Mouse (Mus musculus) neural tube, embryonic 14.5 days (tissue): ENCODE measurements at regions not wholly inside any gene's neighbourhood (a gene's known extent, or its start where the extent isn't known, plus 50 kb on each side); places are given as distances from the start of the nearest gene placed in this dataset.

ENCODE experiments used
- ATAC-seq: fragments of 200-750 bp; cut with Nextera tagmentation; 2 replicates; pipeline ENCODE4 v1.8.0; 2017; ENCODE audit warnings: low read depth, mild to moderate bottlenecking, moderate TSS enrichment, moderate library complexity
- H3K27ac ChIP-seq: fragments of 300-500 bp; sonication (generic); 2 replicates; pipeline ENCODE4 v1.5.1; 2014; ENCODE audit warnings: low read depth, mild to moderate bottlenecking, control low read depth, low read length, moderate library complexity, mixed read lengths
- H3K27me3 ChIP-seq: fragments of 300-500 bp; sonication (generic); 2 replicates; pipeline ENCODE4 v1.6.1; 2014; ENCODE audit warnings: low read length; ENCODE audit not compliant: control insufficient read depth, insufficient read depth
- H3K36me3 ChIP-seq: fragments of 300-500 bp; sonication (generic); 2 replicates; pipeline ENCODE4 v1.6.1; 2014; ENCODE audit warnings: low read length, mixed read lengths; ENCODE audit not compliant: control insufficient read depth, insufficient read depth
- H3K4me1 ChIP-seq: fragments of 300-500 bp; sonication (generic); 2 replicates; pipeline ENCODE4 v1.6.1; 2014; ENCODE audit warnings: low read length; ENCODE audit not compliant: control insufficient read depth, insufficient read depth
- H3K4me2 ChIP-seq: fragments of 300-500 bp; sonication (generic); 2 replicates; pipeline ENCODE4 v1.6.1; 2014; ENCODE audit warnings: mild to moderate bottlenecking, low read depth, low read length, control low read depth
- H3K4me3 ChIP-seq: fragments of 300-500 bp; sonication (generic); 2 replicates; pipeline ENCODE4 v1.5.1; 2014; ENCODE audit warnings: low read depth, low read length, control low read depth, mixed read lengths
- H3K9ac ChIP-seq: fragments of 300-500 bp; sonication (generic); replicated peaks from 2 replicates; pipeline ENCODE4 v1.6.1; 2014; ENCODE audit warnings: low read depth, mild to moderate bottlenecking, control low read depth, low read length, mixed read lengths
- H3K9me3 ChIP-seq: fragments of 300-500 bp; sonication (generic); 2 replicates; pipeline ENCODE4 v1.6.1; 2016; ENCODE audit warnings: low read length; ENCODE audit not compliant: control insufficient read depth
- WGBS: fragments of 180-500 bp; shearing (Covaris S2); extraction: QIAGEN DNeasy Blood & Tissue Kit; methylation state at CpG from one replicate; pipeline ENCODE4 v1.1.7; 2014; 5-methylcytosine and 5-hydroxymethylcytosine counted together

- Histone ChIP-seq H3K27me3 (no peaks in the 10 kb centered on the region), H3K27ac (no peak overlapping the region), H3K9me3 (no peaks in the 10 kb centered on the region), H3K4me3 (no peak overlapping the region), H3K4me1 (no peaks in the 10 kb centered on the region), H3K36me3 (no peaks in the 10 kb centered on the region), H3K9ac (no peak overlapping the region), H3K4me2 (no peak overlapping the region)
- WGBS: 60% methylated on average over 15 of the region's 15 CpGs
- no peak for ATAC-seq
Observed at GRCm38 (mm10) chr9:63896073-63896807, 125.6 kb downstream of the Smad6 start.

GRCm38 (mm10) chr9:63892235-63892971, 129.5 kb downstream of the Smad6 start:
- WGBS: 41% methylated on average over 17 of the region's 17 CpGs
- H3K9ac ChIP-seq: no peak overlapping the region

GRCm38 (mm10) chr9:63890717-63891116, 131.1 kb downstream of the Smad6 start:
- Histone ChIP-seq H3K27ac (no peak overlapping the region), H3K9ac (no peak overlapping the region), H3K4me2 (no peak overlapping the region), H3K27me3 (0 out of 2 replicates have a peak, but pooled peaks cover 2% of the 10 kb centered on the region), H3K4me3 (no peak overlapping the region), H3K4me1 (0 out of 2 replicates have a peak, but pooled peaks cover 3% of the 10 kb centered on the region), H3K36me3 (no peaks in the 10 kb centered on the region), H3K9me3 (no peaks in the 10 kb centered on the region)
- 59% methylated on average over 5 of the region's 5 CpGs for WGBS
- ATAC-seq: no peak

More at GRCm38 (mm10) chr9:63892235-63892971, 129.5 kb downstream of the Smad6 start:
- Histone ChIP-seq H3K4me3 (no peak overlapping the region), H3K9me3 (no peaks in the 10 kb centered on the region), H3K4me2 (no peak overlapping the region), H3K4me1 (0 out of 2 replicates have a peak, but pooled peaks cover 3% of the 10 kb centered on the region), H3K27me3 (no peaks in the 10 kb centered on the region), H3K36me3 (no peaks in the 10 kb centered on the region), H3K27ac (no peak overlapping the region)
- ATAC-seq: peak; percentile 57; the same call in 1 of the 2 replicates

GRCm38 (mm10) chr9:63889570-63889969, 131.8 kb upstream of the Smad3 start:
- Histone ChIP-seq H3K27me3 (0 out of 2 replicates have a peak, but pooled peaks cover 3% of the 10 kb centered on the region), H3K9ac (no peak overlapping the region), H3K27ac (no peak overlapping the region), H3K36me3 (no peaks in the 10 kb centered on the region), H3K4me3 (no peak overlapping the region), H3K4me2 (no peak overlapping the region), H3K9me3 (no peaks in the 10 kb centered on the region), H3K4me1 (0 out of 2 replicates have a peak, but pooled peaks cover 3% of the 10 kb centered on the region)
- no peak; the same call in 1 of the 2 replicates for ATAC-seq
- WGBS: 59% methylated on average over 6 of the region's 6 CpGs

- H3K4me3 ChIP-seq: no peak overlapping the region
- H3K9ac ChIP-seq: no peak overlapping the region
- H3K4me1 ChIP-seq: peaks cover 15% of the 10 kb centered on the region
- no peak overlapping the region for H3K4me2 ChIP-seq
- H3K27ac ChIP-seq: no peak overlapping the region
- no peaks in the 10 kb centered on the region for H3K36me3 ChIP-seq
- WGBS: 71% methylated on average over 2 of the region's 2 CpGs
- ATAC-seq: no peak
- H3K9me3 ChIP-seq: no peaks in the 10 kb centered on the region
- 0 out of 2 replicates have a peak, but pooled peaks cover 3% of the 10 kb centered on the region for H3K27me3 ChIP-seq
Observed at GRCm38 (mm10) chr9:63884971-63885370, 127.2 kb upstream of the Smad3 start.

- Histone ChIP-seq H3K9ac (no peak overlapping the region), H3K4me3 (no peak overlapping the region), H3K4me1 (peaks cover 19% of the 10 kb centered on the region), H3K27ac (no peak overlapping the region), H3K27me3 (0 out of 2 replicates have a peak, but pooled peaks cover 3% of the 10 kb centered on the region), H3K9me3 (no peaks in the 10 kb centered on the region), H3K4me2 (no peak overlapping the region), H3K36me3 (no peaks in the 10 kb centered on the region)
- no peak for ATAC-seq
- WGBS: 68% methylated on average over 6 of the region's 6 CpGs
Observed at GRCm38 (mm10) chr9:63883738-63884520, 126.1 kb upstream of the Smad3 start.

GRCm38 (mm10) chr9:63881692-63882091, 123.9 kb upstream of the Smad3 start:
- H3K27me3 ChIP-seq: 0 out of 2 replicates have a peak, but pooled peaks cover 3% of the 10 kb centered on the region
- 0 out of 2 replicates have a peak overlapping the region, but pooled peaks have one; percentile 38 for H3K4me2 ChIP-seq

GRCm38 (mm10) chr9:63881261-63881563, 123.4 kb upstream of the Smad3 start:
- Histone ChIP-seq H3K27ac (peak overlapping the region; percentile 58; the same call in 1 of the 2 replicates), H3K9ac (no peak overlapping the region), H3K36me3 (no peaks in the 10 kb centered on the region), H3K27me3 (0 out of 2 replicates have a peak, but pooled peaks cover 3% of the 10 kb centered on the region), H3K4me1 (peaks cover 31% of the 10 kb centered on the region), H3K4me3 (no peak overlapping the region), H3K9me3 (no peaks in the 10 kb centered on the region), H3K4me2 (peak overlapping the region; percentile 38)
- WGBS: 22% methylated on average over 4 of the region's 4 CpGs
- no peak for ATAC-seq

More at GRCm38 (mm10) chr9:63881692-63882091, 123.9 kb upstream of the Smad3 start:
- peaks cover 27% of the 10 kb centered on the region for H3K4me1 ChIP-seq
- WGBS: 83% methylated on average over 10 of the region's 10 CpGs
- peak overlapping the region; percentile 58; the same call in 1 of the 2 replicates for H3K27ac ChIP-seq
- H3K9ac ChIP-seq: no peak overlapping the region
- no peaks in the 10 kb centered on the region for H3K36me3 ChIP-seq
- H3K4me3 ChIP-seq: no peak overlapping the region
- ATAC-seq: no peak
- no peaks in the 10 kb centered on the region for H3K9me3 ChIP-seq
